Mouse (Mus musculus) heart, postnatal 25 days (tissue): ENCODE data around the gene Ttc28. TPM values are rescaled to one million over a fixed set of nuclear protein-coding genes. Genes with fewer than 3 reads are reported as not detected.
"Not testable (repeated sequence)": the region's sequence is repeated elsewhere in the genome, so short reads cannot be mapped to it uniquely, and the experiment has no call there.

Experiments used
- DNase-seq: peaks from one replicate; pipeline ENCODE4 v3.0.0; 2022; ENCODE audit warnings: low spot score
- intact Hi-C: fragments of 180-260 bp; cut with DNase I; formaldehyde crosslinking; loops from one replicate; pipeline ENCODE4 v1.15.1; 2025
- total RNA-seq, 2 experiments: library from RNA; stranded (reverse); gene quantifications; 2 replicates each; pipeline ENCODE4 v1.2.3; 2021

Gene Ttc28
- 10 to 100 TPM; 13.3 to 16.9 TPM for total RNA-seq

- intact Hi-C loops: loop anchor here (2.0 to 5.0 kb wide), 2 partner anchors 19 to 37 kb away; no protein-coding TSS in a partner anchor
- DNase-seq: peak; percentile 86
Measured at GRCm38 (mm10) chr5:110879584-110880374, at the start of gene Ttc28. Ttc28 (plus strand) TSS chr5:110879803.

DNA sequence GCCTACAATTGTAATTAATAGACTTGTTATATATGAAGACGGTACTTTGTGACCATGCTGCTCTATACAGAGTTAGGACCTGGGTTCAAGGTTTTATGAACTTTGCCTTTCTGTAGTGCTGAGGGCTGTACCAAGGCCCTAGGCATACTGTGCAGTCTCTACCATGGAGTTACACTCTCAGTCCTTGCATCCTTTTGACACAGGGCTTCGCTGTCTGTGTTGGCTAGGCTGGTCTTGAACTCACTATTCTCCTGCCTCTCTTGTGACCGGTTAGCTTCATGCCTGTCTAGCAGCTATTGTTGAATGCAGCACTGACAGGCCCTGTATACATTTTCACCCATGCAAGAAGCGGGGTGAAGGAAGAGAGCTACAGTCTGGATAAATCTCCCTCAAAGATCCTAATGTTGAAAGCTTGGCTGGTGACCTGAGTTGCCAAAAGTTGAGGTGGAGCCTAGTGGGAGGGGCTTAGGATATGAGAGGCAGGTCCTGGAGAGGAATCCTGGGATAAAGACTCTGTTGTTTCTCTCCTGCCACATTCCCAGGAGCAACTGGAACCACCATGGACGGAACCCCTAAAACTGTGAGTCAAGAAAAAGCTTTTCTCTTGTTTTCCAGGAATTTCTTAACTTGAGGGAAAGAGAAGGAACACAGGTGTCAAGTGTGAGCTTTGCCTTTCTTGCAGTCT lies 48.4 kb upstream of the Ttc28 start:
- DNase-seq: no peak
- intact Hi-C loops: loop anchor here (10.0 kb wide), 1 partner anchor 504 kb away; the partner anchor contains the start of gene Pitpnb

GRCm38 (mm10) chr5:110835959-110836358 lies 43.6 kb upstream of the Ttc28 start:
- peak; percentile 42 for DNase-seq
- intact Hi-C loops: loop anchor here (2.0 to 10.0 kb wide), 4 partner anchors 87 to 499 kb away; partner anchors contain the start of gene Pitpnb

GRCm38 (mm10) chr5:110838016-110838415 lies 41.6 kb upstream of the Ttc28 start:
- intact Hi-C loops: loop anchor here (5.0 to 10.0 kb wide), 3 partner anchors 369 to 497 kb away; partner anchors contain the start of gene Pitpnb
- DNase-seq: not testable (repeated sequence)

DNA sequence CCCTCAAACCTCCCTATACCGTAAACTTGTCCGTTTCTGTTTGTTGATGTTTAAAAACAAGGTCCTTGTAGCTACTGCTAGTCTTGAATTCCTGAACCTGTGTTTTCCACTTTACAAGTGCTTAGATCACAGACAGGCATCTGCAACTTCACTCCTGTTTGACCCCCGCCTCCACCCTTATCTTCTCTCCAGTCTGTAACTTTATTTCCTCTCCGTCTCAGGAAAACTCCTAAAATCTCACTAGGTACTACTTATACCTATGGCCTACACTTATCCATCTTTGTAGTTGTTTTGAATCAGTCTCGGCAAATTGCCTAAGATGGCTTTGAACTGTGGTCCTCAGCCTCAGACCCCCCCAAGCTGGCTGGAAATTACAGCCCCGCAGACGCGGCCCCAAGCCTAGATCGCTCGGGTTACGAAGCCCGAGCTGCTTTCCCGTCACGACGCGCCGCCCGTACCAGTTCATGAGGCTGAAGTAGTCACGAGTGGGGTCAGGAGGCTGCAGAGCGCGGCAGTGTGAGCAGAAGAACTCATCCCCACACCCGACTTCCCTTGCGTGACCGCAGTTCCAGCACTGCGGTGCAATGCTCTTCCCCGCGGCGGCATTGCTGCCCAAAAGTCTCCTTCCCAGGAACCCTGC lies 40.4 kb upstream of the Ttc28 start:
- no peak for DNase-seq
- intact Hi-C loops: loop anchor here (5.0 to 10.0 kb wide), 3 partner anchors 368 to 496 kb away; partner anchors contain the start of gene Pitpnb

GRCm38 (mm10) chr5:110839678-110840365 lies 39.8 kb upstream of the Ttc28 start, which contains the start of the genes Hscb and Chek2:
Hscb (minus strand) TSS chr5:110839777.
Chek2 (plus strand) TSS chr5:110839979.
- intact Hi-C loops: loop anchor here (5.0 to 10.0 kb wide), 5 partner anchors 37 to 495 kb away; partner anchors contain the start of genes Pitpnb and Ttc28
- peak; percentile 95 for DNase-seq

DNA sequence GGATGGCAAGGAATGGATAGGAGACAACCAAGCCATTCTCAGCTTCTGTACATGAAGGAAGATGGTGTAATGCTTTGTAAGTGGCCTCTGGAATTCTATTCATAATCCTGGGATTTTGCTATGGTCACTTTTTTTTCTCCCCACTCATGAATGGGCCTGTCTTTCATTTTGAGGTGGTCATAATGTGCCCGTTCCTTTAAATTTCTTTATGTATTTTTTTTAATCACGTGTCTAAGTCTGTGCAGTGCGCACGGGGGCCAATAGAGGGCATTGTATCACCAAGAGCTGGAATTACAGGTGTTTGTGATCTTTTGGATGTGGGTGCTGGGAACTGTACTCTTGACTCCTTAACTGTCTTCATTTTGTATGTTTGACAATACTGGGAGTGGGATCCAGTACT lies 39.1 kb upstream of the Ttc28 start:
- intact Hi-C loops: loop anchor here (5.0 kb wide), 2 partner anchors 37 to 137 kb away; partner anchors contain the start of gene Ttc28
- DNase-seq: no peak

- intact Hi-C loops: loop anchor here (5.0 kb wide), 2 partner anchors 36 to 136 kb away; partner anchors contain the start of gene Ttc28
- DNase-seq: no peak
Measured at GRCm38 (mm10) chr5:110841046-110841862, 38.3 kb upstream of the Ttc28 start.

GRCm38 (mm10) chr5:110852990-110853389 lies 26.6 kb upstream of the Ttc28 start:
- intact Hi-C loops: no loop called here
- DNase-seq: no peak

DNA sequence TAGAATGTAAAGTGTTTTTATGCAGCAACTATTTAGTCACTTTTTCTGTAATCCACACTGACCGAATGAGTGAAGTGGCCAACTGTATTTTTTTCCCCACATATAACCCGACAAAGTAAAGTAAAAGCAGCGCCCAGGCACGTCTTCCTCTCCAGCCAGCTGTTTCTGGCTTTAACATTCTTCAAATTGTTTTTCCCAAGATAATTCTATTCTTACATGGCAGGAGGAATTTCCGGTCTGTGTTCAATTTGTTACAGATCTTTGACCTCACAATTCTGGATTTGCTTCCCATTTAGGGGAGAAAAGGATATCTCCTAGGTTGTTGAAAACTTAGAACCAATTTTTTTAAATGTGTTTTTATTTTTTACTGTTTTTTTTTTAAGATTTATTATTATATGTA lies 22.5 kb upstream of the Ttc28 start:
- no peak for DNase-seq
- intact Hi-C loops: no loop called here

DNA sequence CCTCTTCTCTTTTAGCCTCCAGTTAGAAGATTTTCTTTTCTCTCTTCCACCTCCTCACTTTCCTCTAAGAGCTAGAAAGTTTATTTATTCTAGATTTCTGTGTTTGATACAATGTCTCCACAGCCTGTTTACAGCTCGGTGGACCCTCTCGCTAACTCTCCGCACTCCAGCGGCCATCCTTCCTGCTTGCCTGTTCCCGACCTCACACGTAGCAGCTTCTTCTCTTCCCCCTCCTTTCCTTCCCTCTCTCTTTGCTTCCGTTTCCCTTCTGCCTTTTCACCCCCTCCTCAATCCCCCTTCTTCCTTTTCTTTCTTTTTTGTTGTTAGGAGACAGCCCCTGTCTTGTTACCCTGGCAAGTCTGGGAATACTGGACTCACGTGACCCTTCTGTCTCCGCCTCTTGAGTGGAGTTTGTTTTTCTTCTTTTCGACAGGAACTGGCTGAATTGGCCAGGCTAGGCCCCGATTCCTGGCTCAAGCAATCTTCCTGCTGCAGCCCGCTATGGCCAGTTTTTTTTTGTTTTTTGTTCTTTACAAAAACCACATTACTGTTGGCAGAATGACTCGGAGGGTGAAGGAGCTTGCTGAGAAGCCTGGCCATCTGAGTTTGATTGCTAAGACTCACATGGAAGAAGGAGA lies 20.5 kb upstream of the Ttc28 start:
- DNase-seq: peak; percentile 68
- intact Hi-C loops: no loop called here

- intact Hi-C loops: loop anchor here (2.0 kb wide), 1 partner anchor 18 kb away; the partner anchor contains the start of gene Ttc28
- DNase-seq: no peak
Measured at GRCm38 (mm10) chr5:110860445-110860844, 19.2 kb upstream of the Ttc28 start.

DNA sequence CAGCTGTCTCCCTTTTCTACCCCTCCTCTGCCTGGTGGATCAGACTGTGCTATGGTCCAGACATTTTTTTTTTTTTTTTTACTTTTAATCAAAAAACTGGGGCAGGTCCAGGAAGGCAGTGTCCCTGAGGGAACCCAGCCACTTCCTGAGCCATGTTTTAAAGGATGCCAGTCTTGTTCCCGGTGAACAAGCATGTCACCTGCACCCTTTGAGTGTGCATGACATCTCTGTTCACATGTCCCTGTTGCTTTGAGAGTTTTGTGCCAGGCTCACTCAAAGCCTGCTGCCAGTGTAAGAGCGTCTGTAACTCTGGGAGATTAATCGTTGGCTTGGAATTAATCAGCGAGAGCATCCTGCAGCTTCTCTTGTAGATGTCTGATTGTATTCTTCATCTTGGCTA lies 11.1 kb upstream of the Ttc28 start:
- no peak for DNase-seq
- intact Hi-C loops: no loop called here

DNA sequence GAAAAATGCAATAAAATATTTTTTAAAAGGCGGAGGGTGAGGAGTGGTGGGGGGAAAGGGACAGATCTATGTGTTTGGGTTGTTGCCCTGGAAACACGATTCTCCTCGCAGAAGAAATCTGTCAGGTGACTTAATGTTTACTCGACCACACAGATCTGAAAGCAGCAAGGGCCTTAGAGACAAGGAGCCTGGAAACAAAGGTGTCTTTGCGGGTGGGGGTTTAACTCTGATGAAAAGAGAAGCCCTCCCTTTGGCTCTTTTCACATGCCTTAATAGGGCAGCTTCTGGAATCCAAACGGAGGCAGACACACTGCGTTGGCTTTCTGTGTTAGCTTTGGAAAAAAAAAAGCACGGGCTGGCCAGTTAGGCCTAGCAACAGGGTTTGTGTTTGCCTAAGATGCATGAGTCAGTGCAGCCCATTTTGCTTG lies 10.3 kb upstream of the Ttc28 start:
- intact Hi-C loops: no loop called here
- no peak for DNase-seq

DNA sequence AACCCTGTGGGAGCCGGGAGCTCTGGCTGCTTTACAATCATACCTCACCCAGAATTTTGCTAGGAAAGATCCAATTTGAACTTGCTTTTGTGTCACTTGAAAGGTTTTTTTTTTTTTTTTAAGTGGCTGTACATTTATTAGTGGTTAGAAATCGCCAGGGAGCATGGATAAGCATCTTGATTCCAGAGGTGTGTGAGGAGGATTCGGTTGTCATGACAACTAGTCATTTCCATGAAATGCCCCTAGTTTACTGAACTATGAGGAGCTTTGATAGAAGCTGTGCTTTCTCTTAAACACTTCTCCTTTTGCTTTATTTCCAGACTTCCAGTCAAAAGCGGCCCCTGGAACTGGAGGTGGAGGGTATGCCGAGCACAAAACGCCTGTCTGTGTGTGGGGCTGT lies 6.4 kb upstream of the Ttc28 start:
- intact Hi-C loops: no loop called here
- DNase-seq: no peak

DNA sequence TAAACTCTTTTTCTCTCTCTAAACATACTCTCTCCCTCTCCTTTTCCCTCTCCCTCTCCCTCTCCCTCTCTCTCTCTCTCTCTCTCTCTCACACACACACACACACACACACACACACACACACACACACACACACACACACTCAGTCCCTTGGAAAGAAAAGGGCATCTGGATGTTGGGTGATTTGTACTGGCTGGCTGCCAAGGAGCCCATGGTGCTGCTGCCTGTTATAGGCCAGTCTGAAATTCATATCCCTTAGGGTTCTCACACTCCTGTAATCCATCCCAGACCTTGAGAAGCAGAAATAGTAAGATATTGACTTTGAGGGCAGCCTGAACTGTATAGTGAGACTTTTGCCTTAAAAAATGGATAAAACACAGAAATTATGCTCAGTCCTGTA lies 4.9 kb upstream of the Ttc28 start:
- intact Hi-C loops: loop anchor here (5.0 kb wide), 1 partner anchor 32 kb away; no protein-coding TSS in a partner anchor

DNA sequence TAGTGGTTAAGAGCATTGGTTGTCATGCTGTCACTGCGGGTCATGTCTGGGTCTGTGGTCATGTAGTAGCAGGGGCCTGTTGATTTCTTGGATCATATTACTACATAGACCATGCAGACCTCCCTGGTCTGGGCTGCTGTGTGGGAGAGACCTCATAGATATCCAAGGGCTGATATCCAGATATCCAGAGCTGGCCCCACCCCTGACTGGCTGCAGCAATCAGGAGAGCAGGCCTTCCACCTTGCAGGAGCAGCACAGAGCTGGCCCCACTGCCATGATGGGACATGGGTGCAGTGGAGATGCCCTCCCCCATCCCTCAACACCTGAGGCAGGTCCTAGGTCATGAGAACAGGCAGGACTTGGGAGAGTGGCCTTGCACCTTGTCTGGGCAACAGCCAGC lies 4.3 kb upstream of the Ttc28 start:
- intact Hi-C loops: loop anchor here (5.0 kb wide), 1 partner anchor 33 kb away; no protein-coding TSS in a partner anchor
- no peak for DNase-seq

More for the DNA sequence above, 4.9 kb upstream of the Ttc28 start:
- DNase-seq: no peak
